Mouse (Mus musculus) heart, adult 2 months (tissue): ENCODE data around the gene Sult2a1.

Experiments
- CTCF ChIP-seq: fragments of 200-600 bp; IDR thresholded peaks from 2 replicates; pipeline ENCODE4 v1.8.1; 2022; ENCODE audit warnings: antibody characterized with exemption, mild to moderate bottlenecking, moderate library complexity
- EP300 ChIP-seq: fragments of 200-500 bp; IDR thresholded peaks from 2 replicates; pipeline ENCODE4 v1.6.1; 2011; ENCODE audit warnings: low read depth, low read length, control low read depth; ENCODE audit not compliant: insufficient read depth
- POLR2A ChIP-seq: fragments of 200-500 bp; IDR thresholded peaks from 2 replicates; pipeline ENCODE4 v1.6.1; 2011; ENCODE audit warnings: mild to moderate bottlenecking, low read depth, low read length, control low read depth; ENCODE audit not compliant: insufficient read depth

DNA sequence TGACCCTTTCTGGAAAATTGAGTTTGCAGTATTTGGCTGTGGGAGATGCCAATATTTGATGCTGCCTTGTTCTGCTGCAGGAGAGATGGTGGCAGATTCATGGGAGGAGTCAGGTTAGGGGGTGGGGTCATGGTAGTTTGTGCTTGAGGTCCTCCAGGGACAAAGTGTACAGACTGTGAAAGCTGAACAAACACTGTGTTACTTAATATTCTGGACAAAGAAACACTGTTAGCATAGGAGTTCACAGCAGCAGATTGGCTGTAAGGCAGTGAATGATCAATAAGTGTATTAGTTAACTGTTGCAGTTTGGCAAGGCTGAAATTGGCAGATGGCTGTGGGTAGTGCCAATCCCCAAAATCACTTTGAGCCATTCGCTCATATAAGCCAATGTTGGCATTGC lies 23.3 kb downstream of the Sult2a1 start:
- no peak for TF ChIP-seq CTCF
- no peak for TF ChIP-seq POLR2A
- TF ChIP-seq EP300 = no peak
